Comparison of ENCODE assay signal across 10 mouse cellular contexts in the genomic region with DNA sequence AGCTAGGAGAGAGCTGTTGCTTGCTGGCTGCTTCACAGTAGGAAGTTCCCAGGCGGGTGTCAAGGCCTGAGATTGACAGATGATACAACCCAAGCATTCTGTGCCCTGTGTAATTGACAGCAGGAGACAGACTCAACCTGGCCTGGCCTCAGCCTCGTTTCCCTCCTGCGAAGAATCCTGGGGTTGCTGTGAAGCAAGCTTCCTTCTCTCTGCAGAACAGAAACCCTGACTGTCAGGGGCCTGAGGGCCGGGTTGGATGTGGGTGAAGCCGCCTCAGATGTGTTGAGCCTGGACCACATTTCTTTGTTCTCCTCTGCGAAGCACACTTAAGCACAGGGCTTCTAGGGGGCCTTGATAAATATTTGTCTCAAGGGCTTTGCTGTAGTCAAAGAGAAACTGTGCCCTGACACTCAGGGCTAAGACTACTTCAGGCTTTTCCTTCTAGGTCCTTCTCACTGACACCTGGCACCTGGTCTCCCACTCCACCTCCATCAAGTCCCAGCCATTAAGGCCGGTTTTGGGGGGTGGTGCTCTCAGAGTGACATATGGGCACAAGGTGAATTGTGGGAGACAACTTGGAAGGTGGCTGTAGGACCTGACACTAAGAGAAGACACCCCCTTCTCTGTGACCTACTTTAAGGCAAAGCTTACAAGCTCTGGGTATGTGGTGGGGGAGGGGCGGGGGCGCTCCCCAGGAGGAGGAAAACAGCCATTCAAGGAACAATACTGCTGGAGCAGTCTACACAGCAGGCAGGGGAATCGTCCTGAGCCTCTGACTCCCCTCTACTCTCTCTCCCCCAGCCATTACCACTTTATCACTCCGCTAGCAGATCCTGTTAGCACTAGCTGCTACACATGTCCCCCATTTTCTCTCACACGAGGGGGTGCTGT.
DNase-seq lines count a peak whose midpoint lies in the region; ATAC-seq lines count a peak whose summit lies in the region.
"Had no signal": no experiment of that assay in that cellular context is flagged by ENCODE, and none has a peak within 500 bp of the region (broad histone marks: within the 10 kb centered on the region; RNA-seq: fewer than 3 reads in every experiment).

No protein-coding gene starts in this region.

- H3K36me3 ChIP-seq in heart, embryonic 10.5 days, result no peaks in the 10 kb centered on the region
- H3K36me3 ChIP-seq in midbrain, embryonic 10.5 days, result no peaks in the 10 kb centered on the region
- no peaks in the 10 kb centered on the region for H3K36me3 ChIP-seq in midbrain, embryonic 14.5 days (ENCODE audit: control insufficient read depth, insufficient read depth, low read length)
- H3K36me3 ChIP-seq: kidney, embryonic 15.5 days had no signal

- peak overlapping the region; percentile 67 for H3K27ac ChIP-seq in heart, embryonic 10.5 days
- 0 out of 2 replicates have a peak overlapping the region, but pooled peaks have one; percentile 1 for H3K27ac ChIP-seq in midbrain, embryonic 10.5 days (replicated peaks)
- no peak overlapping the region for H3K27ac ChIP-seq in midbrain, embryonic 14.5 days (replicated peaks; ENCODE audit: low read depth, low read length)
- H3K27ac ChIP-seq: kidney, embryonic 15.5 days had no signal

- H3K4me3 ChIP-seq in heart, embryonic 10.5 days, result no peak overlapping the region
- no peak overlapping the region for H3K4me3 ChIP-seq in midbrain, embryonic 10.5 days
- no peak overlapping the region for H3K4me3 ChIP-seq in midbrain, embryonic 14.5 days (replicated peaks; ENCODE audit: low read depth, low read length)
- H3K4me3 ChIP-seq: kidney, embryonic 15.5 days had no signal

- intact Hi-C loops in heart, postnatal 10 days (cut with DNase I), result no loop called here

- no peaks in the 10 kb centered on the region for H3K9me3 ChIP-seq in heart, embryonic 10.5 days
- no peaks in the 10 kb centered on the region for H3K9me3 ChIP-seq in midbrain, embryonic 10.5 days (replicated peaks)
- no peaks in the 10 kb centered on the region for H3K9me3 ChIP-seq in midbrain, embryonic 14.5 days (ENCODE audit: control insufficient read depth, low read length)
- H3K9me3 ChIP-seq: kidney, embryonic 15.5 days had no signal

- no peak overlapping the region for H3K9ac ChIP-seq in midbrain, embryonic 14.5 days (replicated peaks; ENCODE audit: low read length)
- H3K9ac ChIP-seq: kidney, embryonic 15.5 days had no signal

- no peak for ATAC-seq in midbrain, embryonic 14.5 days (ENCODE audit: low FRiP score, low TSS enrichment)
- ATAC-seq in megakaryocyte progenitor cell, adult 5-6 weeks (replicated peaks; ENCODE audit: poor library complexity), result peak; percentile 12
- ATAC-seq in frontal cortex, adult (ENCODE audit: low TSS enrichment), result no peak

- H3K4me2 ChIP-seq in midbrain, embryonic 14.5 days (ENCODE audit: low read length), result no peak overlapping the region
- H3K4me2 ChIP-seq: kidney, embryonic 15.5 days had no signal

- DNase-seq in heart, embryonic 10.5 days (ENCODE audit: low spot score), result no peak
- no peak for DNase-seq in heart, postnatal 10 days
- DNase-seq in midbrain, embryonic 10.5 days (ENCODE audit: low spot score), result no peak
- no peak for DNase-seq in midbrain, embryonic 14.5 days
- no peak for DNase-seq in spleen, postnatal 14 days (ENCODE audit: low spot score in 2 of 2)
- no peak for DNase-seq in cerebellum, postnatal 36 days
- DNase-seq: cerebellum, adult 11-12 months had no signal

- WGBS in heart, embryonic 10.5 days, result 17% methylated on average over 11 of the region's 12 CpGs
- 15% methylated on average over 11 of the region's 12 CpGs for WGBS in midbrain, embryonic 10.5 days
- WGBS in midbrain, embryonic 14.5 days, result 22% methylated on average over 12 of the region's 12 CpGs

- peaks cover 12% of the 10 kb centered on the region; the same call in 1 of the 2 replicates for H3K27me3 ChIP-seq in heart, embryonic 10.5 days (ENCODE audit: insufficient read depth, poor library complexity, severe bottlenecking)
- H3K27me3 ChIP-seq in midbrain, embryonic 10.5 days (ENCODE audit: low read depth, poor library complexity, severe bottlenecking), result peaks cover 99% of the 10 kb centered on the region
- H3K27me3 ChIP-seq in midbrain, embryonic 14.5 days (ENCODE audit: control insufficient read depth, insufficient read depth, low read length), result peaks cover 22% of the 10 kb centered on the region

- H3K4me1 ChIP-seq in heart, embryonic 10.5 days, result peaks cover 37% of the 10 kb centered on the region
- peaks cover 22% of the 10 kb centered on the region for H3K4me1 ChIP-seq in midbrain, embryonic 10.5 days
- no peaks in the 10 kb centered on the region for H3K4me1 ChIP-seq in midbrain, embryonic 14.5 days (ENCODE audit: control insufficient read depth, insufficient read depth, low read length)
